Mouse (Mus musculus): ENCODE data around the gene Pde9a. TPM values are rescaled to one million over a fixed set of nuclear protein-coding genes. Genes with fewer than 3 reads are reported as not detected.

Pde9a gene
- total RNA-seq, 4 experiments from 2014 or later, result 1.3 to 2.9 (median 2.1) TPM

DNA sequence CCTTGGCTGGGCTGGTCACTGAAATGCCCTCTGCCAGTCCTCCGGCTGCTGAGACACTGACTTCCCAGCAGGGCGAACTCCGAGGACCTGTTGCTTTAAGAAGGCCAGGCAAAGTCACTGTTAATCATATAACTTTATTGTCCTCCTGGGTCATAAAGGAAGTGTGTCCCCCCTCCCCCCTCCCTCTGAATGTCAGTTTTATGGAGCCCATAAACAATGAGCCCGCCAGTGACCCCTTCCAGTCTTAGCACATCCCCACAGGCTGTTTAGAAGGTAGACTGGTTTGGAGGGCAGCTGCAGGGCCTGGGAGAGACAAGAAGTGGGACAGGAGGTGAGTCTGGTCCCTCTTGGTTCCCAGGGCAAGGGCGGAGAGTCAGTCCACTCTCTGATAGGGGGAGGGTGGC, 46.9 kb downstream of the Pde9a start:
- DNase-seq (ENCODE audit: low spot score in 2 of 2), result no peak

DNA sequence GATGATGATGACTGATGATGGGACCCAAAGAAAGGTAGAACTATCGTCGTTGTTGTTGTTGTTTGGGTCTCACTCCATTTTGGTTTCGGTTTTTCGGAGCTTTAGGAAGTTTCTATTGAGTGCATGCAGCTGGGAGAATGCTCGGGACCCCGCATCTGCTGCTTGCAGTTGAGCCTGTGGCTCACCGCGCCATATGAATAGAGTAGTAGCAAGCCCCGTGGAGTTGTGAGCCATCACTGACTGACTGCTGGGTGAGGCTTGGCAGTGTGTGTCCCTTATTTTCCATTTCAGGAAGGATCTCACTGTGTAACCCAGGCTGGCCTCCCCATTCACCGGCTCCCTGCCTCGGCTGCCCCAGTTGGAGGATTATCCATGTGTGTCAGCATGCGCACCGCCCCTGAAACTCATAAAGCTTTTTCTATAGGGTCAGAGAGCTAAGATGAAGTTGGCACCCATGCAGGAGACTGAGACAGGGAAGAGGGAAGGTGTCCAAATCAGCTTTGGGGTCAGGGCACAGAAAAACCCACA, 47.5 kb downstream of the Pde9a start:
- no peak for DNase-seq (ENCODE audit: low spot score in 2 of 2)

DNA sequence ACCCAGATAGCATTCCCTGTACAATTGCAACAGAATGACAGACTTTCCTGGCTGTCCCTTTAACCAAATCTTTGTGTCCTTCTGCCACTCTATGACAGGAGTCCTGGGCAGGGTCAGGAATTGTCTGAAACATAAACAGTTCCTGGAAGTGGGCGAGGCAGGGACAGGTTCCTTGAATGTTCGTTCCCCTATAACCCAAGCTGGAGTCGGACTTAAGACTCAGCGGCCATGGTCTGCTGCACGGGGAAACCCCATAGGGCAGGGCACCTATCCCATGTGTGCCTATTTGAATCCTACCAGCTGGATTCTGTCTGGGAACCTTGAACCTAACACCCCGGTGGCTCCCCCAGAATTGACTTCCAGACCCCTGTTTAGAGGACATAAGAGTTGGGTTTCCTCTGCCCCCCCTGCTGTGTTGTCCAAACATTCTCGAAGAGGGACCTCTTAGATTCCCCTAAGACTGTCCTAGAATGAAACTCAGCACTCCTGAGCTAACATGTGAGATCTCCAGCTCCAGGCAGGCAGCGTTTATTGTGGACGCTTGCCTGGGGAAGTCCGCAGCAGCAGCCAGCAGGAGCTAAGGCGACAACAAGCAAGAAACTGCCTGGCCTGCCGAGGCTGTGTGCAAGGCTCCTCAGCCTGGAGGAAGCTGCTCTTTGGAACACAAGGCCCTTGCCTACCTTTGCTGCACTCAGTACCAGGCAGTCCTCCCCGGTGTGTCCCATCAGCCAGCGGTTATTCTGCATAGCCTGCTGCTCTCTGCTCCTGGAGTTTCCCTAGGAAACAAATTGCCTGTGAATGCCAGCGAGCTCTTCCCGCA, 48.2 kb downstream of the Pde9a start:
- no peak for DNase-seq (ENCODE audit: low spot score in 2 of 2)

DNA sequence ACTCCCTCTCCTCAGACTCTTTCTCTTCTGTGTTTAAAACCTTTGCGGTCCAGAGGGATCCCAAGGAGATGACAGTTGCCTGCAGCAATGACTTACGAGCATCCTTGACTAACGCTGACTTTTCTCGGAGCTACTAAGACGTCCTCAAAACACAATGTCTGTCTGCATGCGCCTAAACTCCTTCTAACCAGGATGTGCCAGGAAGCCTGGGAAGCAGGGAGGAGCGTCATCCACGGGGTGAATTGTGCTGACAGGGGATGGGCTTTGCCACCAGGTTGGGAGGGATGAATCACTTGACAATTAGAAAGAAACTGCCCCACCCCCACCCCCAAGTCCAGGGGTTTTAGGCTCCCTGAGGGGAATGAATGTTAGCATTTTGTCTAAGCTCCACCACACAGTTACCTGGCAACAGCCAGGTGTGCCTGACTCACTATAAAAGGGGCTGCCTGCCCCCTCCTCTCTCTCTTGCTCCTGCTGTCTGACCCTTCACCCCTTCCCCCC, 48.9 kb downstream of the Pde9a start:
- no peak for DNase-seq (ENCODE audit: low spot score in 2 of 2)

DNA sequence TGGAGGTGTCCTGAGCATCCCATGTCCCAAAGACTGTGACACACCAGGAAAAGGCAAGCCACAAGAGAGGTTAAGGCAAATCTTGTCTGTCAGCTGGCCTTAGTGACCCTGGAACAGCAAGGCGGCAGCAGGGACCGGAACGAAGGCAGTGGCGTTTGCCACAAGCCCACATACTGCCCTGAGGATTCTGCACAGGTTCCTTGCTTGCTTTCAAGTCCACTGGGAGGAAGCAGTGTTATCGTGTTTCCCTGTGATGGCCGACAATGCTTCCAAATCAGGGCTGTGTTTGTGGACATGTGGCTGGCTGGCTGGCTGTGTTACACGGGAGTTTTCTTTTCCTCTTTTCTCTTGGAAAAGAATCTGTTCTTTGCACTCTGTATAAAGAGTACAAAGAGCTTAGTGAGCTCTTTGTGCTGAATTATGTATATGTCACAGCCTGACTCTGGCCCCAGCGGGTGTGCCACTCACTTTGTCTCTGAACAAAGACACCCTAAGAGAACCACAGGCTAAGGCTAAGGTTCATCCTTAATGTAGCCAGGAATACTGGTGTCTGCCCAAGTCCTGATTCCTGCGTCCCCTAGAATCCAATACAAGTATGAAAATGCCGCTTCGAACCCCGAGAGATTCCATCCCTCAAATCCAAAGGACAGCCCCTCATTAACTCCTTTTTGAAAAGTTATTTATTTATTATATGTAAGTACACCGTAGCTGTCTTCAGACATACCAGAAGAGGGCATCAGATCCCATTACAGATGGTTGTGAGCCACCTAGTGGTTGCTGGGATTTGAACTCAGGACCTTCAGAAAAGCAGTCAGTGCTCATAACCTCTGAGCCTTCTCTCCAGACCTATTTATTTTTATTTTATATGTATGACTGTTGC, 50.2 kb downstream of the Pde9a start:
- no peak for DNase-seq (ENCODE audit: low spot score in 2 of 2)

DNA sequence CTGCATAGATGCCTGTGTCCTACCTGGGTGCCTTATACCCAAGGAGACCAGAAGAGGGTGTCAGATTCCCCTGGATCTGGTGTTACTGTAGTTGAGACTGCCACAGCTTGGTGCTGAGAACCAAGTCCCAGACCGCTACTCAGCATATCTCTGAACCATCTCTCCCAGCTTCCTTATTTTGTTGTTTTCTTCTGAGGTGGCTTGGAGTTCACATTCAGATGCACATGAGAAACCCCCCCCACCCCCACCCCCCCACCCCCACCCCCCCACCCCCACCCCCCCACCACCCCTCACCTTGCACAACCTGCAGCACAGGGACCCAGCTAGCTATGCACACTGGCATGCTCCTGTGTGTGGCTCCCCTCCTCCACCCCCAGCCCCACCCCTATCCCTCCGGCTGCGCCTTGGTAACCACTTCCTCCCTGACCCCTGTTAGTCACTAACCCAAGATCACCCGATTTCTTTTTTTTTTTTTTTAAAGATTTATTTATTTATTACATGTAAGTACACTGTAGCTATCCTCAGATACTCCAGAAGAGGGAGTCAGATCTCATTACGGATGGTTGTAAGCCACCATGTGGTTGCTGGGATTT, 50.9 kb downstream of the Pde9a start:
- DNase-seq (ENCODE audit: low spot score in 2 of 2), result no peak

DNA sequence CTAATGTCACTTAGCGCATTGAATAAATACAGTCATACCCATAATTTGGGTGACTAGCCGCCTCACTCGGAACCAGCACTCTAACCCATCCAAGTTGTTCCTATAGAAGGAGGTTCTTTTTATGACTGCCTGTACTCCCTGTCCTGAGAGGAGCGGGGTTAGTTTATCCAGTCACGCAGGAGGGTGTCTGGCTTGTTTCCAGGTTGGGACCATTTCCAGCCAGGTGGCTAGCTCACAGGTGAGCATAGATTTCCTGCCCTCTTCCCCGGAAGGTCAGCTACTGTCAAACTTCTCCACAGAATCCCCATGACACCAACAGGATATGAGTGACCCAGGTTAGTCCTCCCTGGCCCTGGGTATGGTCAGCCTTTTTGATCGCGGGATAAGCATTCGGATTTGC, 51.5 kb downstream of the Pde9a start:
- DNase-seq (ENCODE audit: low spot score in 2 of 2), result no peak

DNA sequence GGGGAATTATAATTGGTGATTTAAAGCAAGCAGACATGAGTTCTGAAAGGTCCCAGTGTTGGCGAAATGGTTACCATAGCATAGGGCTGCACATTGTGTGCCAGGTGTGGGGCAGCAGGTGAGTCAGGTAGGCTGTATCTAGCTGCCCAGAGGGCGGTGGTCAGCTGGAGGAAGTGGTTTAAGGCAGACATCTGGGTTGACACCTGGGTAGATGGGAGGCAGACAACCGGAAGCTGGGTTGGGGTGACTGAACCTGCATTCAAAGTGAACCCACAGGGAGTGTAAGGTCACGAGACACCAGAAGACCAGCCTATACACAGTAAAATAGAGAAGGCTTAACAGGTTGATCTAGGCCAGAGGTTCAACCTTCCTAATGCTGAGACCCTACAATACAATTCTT, 54.0 kb downstream of the Pde9a start:
- no peak for DNase-seq (ENCODE audit: low spot score in 2 of 2)

DNA sequence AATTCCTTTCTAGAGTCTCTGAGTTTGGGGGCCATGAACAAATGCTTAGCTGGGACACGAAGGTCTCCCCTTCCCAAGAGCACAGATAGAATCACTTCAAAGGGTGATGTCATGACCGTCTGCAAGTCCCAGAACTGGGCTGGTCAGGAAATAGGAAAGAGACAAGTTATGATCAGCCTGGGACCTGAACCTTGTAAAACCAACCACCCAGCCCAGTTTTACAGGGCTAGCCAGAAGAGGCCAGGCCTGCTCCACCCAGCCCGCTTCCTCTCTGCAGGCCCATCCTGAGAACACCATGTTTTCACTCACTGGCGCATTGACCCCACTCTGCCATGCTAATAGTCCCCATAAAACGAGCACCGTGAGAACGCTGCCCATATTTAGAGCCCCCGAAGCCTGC, 56.5 kb downstream of the Pde9a start:
- no peak for DNase-seq (ENCODE audit: low spot score in 2 of 2)

DNA sequence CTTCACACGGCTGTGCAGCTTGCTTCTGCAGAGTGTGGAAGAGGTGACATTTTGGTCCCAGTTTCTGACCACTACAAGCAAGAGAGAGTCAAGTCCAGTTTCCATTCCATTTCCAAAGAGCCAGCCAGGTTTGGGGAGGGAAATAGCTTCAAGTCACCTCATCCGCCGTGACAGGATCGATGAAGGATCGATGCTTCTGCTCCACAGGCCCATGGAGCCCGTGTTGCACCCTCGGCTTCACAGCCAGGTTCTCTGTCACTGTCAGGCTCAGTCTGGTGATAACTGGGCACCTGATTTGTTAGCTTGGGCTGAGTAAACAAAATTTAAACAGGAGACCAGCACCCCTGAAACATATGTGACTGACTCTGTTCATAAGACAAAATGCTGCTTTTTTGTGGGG, 58.2 kb downstream of the Pde9a start:
- no peak for DNase-seq (ENCODE audit: low spot score in 2 of 2)

DNA sequence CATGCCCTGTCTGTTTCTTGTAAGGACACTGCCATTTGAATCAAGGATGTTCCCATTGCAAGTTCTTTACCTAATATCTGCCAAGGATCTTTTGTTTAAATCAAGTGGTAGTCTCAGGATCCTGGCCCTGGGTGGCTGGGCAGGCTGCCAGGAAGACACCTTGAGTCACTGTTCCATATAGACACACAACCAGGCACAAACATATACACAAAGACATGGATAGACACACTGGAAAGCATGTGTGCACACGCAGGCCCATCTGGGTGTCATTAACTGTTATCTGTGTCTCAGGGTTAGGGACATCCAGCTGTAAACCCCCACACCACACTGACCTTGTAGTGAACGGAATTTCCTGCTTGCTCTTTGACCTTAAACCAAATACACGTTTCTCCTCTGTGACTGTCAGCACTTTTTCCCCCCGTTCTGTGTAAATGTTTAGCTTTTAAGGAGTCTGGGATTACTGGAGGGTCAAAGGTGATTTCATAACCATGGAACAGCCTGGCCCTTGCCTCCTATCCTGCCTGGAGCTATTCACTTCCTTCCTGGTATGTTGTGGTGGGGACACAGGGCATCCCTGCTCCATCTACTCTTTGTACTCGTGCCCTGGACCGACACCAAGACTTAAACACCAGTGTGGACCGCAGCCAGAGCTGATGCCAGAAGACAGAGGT, 59.2 kb downstream of the Pde9a start:
- DNase-seq (ENCODE audit: low spot score in 2 of 2), result no peak

DNA sequence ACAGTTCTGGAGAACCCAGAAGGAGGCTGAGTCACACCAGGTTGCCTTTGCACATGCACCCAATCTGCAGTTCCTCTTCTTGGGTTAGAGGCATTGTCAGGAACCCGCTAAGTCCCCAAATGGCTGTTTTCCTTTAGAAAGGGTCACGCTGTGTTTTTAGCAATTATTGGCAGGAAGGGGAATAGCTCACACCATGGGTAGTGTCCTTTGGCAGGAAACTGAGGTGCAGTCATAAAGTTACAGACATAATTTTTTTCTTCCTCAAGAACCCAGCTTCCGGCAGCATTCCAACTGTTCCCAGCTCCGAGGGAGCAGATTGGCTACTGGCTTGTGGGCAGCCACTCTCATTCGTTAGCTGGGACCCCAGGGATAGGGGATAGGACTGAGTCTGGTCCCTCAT, 61.8 kb downstream of the Pde9a start:
- DNase-seq (ENCODE audit: low spot score in 2 of 2), result no peak

DNA sequence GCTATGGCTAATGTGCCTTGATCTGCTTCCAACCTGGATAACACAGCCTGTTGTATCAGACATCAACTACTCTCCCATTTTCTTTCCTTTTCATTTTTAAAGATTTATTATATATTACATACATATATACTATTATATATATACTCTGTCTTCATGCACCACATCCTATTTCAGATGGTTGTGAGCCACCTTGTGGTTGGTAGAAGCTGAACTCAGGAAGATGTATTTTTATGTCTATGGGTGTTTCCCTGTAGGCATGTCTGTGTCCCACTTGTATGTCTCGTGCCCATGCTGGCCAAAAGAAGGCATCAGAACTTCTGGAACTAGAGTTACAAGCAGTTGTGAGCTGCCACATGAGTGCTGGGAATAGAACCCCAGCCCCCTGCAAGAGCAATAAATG, 62.5 kb downstream of the Pde9a start:
- no peak for DNase-seq (ENCODE audit: low spot score in 2 of 2)

DNA sequence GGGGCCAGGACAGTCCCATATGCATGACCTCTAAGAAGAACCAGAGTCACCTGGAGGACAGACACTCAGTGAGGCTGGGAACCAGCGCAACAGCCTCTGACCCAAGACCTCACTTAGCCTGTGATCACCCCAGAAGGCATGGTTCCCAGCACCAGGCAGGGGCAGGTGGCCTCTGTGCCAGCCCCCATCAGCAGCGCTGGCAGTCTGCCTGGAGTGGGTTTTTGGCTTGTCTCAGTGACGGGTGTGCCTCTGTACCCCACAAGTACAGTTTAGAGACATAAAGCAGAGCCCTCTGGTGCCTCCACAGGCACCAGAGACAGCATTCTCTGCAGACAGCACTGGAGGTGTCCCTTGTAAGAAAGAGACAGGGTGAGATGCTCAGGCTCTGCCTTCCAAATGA, 64.2 kb downstream of the Pde9a start:
- no peak for DNase-seq (ENCODE audit: low spot score in 2 of 2)

DNA sequence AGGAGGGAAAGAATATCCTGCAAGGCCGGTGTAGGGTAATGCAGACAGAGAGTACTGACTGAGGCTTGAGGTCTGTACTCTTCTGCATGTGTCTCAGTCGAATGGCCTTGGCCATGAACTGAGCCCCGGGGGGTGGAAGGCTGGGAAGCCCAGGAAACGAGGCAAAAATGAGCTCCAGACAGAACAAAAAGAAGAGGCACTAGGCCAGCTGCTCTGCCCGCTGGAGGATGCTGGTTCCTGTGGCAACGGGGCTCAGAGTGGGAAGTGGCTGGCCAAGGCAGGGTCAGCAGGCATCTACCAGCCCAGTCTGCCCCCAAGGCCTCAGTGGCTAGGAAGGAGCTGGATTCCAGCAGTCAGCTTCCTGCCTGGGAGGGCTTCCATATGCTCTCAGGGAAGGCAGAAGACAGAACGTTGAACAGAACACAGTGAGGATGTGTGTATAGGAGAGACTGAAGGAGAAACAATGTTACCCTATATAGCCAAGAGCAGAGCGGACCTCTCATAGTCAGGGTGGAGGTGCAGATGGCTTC, 65.2 kb downstream of the Pde9a start:
- no peak for DNase-seq (ENCODE audit: low spot score in 2 of 2)

DNA sequence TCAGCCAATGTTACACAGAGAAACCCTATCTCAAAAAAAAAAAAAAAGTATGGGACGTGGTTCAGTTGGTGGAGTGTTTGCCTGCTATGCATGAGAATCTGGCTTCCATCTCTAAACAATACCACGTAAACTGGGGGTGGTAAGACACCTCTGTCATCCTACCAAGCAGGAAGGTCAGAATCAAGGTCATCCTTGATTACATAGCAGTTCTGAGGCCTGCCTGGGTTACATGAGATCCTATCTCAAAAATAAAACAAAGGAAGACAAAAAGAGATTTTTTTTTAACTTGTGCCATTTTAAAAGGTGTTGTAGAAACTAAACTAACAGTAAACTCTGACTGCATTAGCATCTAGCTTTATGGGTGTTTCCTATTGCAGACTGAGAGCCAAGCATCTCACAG, 66.8 kb downstream of the Pde9a start:
- DNase-seq (ENCODE audit: low spot score in 2 of 2), result no peak

DNA sequence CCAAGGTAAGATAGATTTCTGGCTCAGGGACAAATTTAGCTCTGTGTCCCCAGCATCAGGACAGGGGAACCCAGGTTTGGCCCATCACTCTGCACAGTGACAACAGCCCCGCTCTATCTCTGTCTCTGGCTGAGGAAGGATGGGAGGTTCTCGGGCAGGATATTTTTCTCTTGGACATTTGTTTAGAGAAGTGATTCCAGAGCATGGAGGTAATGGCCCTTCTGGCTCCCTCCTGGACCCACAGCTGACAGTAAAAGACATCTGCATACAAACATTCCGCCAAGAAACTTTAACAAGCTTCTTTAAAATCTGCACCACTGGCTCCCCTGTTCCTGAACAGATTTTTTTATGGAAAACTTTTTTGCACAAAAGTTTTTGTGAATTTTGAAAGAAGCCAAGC, 67.5 kb downstream of the Pde9a start:
- no peak for DNase-seq (ENCODE audit: low spot score in 2 of 2)

DNA sequence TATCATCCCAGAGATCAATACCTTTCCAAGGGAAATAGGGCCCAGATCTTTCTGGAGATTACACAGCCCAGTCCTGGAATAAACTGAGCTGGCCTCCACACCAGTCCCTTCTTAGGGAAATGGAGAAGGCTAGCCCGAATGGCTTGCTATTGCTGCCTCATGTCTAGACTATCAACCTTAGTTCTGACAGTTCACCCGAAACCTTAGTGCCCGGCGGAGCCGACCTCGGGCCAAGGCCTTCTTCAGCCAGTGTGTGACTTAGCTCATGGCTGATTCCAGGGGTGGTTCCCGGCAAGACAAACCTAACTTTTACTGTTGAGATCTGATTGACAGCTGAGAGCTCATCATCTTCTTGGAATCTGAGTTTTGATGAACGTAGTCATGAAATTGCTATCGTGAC, 68.0 kb downstream of the Pde9a start:
- DNase-seq (ENCODE audit: low spot score in 2 of 2), result no peak

DNA sequence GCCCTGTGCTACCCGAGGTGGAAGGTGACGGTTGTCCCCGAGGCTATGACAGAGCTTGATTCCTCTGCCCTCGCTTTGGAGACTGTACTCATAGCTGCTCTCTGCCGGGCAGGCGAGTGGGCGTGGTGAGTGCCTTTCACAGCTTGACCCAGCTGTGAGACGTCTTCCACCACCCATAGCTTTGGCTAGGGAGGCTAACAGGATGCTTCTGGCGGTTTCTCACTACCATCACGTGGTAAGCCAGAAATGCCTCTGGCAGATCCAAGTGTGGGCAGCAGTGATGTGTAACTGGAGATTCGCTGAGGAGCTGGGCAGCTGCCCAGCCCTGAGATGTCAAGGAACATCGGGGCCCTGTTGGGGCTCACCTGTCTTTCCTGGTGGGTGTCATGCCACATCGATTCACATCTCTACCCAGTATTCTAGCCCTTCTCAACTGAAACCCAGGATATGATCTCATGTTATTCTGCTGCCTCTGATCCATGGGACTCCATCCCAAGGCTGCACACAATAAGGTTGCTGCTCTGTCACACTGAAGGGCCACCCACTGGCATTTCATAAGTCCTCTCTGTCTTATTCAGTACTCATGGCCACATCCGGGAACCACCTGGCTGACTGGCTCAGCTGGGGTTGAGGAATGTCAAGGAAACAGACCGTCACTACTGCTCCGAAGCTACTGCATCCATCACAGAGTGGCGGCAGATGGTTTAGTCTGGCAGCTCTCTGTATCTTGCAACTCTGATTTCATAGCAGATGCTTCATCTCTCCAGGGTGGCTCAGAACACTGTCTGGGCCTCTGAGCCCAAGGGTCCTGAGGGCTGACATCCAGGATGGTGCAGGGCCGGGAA, 70.9 kb downstream of the Pde9a start:
- DNase-seq (ENCODE audit: low spot score in 2 of 2), result peak; percentile 17 to 27

DNA sequence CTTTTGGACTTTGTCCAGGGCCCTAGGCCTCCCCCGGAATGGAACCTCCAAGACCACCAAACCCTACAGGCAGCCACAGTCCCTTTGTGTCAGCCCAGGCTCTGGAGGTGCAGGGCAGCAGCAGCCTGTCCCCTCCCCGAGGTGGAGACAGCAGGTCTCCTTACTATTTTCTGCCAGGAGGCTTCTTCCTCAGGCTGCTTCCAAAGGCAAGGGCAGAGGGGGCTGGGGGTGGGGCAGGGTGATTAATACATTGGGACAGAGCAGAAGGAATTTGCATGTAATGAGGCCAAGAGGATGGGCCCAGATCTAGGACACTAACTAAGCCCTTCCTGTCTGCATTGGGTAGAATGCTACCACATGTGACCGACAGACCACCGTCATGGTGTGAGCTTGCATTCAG, 74.4 kb downstream of the Pde9a start:
- DNase-seq (ENCODE audit: low spot score in 2 of 2), result no peak
